Mouse (Mus musculus) lung, postnatal 0 days (tissue): ENCODE measurements around the gene Lsm2. TPM values are rescaled to one million over a fixed set of nuclear protein-coding genes. Genes with fewer than 3 reads are reported as not detected.

Experiments
- ATAC-seq: fragments of 200-750 bp; cut with Nextera tagmentation; 2 replicates; pipeline ENCODE4 v1.8.0; 2017; ENCODE audit warnings: moderate library complexity
- DNase-seq: peaks from one replicate; pipeline ENCODE4 v3.0.0-alpha.2; 2016; ENCODE audit warnings: low spot score
- H3K27ac ChIP-seq: fragments of 300-500 bp; sonication (generic); 2 replicates; pipeline ENCODE4 v1.5.1; 2014; ENCODE audit warnings: antibody characterized with exemption, mild to moderate bottlenecking, low read length, mixed read lengths
- H3K27me3 ChIP-seq: fragments of 300-500 bp; sonication (generic); replicated peaks from 2 replicates; pipeline ENCODE4 v1.6.1; 2014; ENCODE audit warnings: low read length, mixed read lengths; ENCODE audit not compliant: insufficient read depth
- H3K36me3 ChIP-seq: fragments of 300-500 bp; sonication (generic); 2 replicates; pipeline ENCODE4 v1.6.1; 2014; ENCODE audit warnings: low read length, mixed read lengths; ENCODE audit not compliant: insufficient read depth
- H3K4me1 ChIP-seq: fragments of 300-500 bp; sonication (generic); 2 replicates; pipeline ENCODE4 v1.6.1; 2014; ENCODE audit warnings: antibody characterized with exemption, low read depth, low read length, mixed read lengths; ENCODE audit not compliant: insufficient read depth
- H3K4me2 ChIP-seq: fragments of 300-500 bp; sonication (generic); replicated peaks from 2 replicates; pipeline ENCODE4 v1.6.1; 2014; ENCODE audit warnings: low read depth, mild to moderate bottlenecking, low read length, moderate library complexity, mixed read lengths
- H3K4me3 ChIP-seq: fragments of 300-500 bp; sonication (generic); 2 replicates; pipeline ENCODE4 v1.5.1; 2014; ENCODE audit warnings: low read depth, low read length
- H3K9ac ChIP-seq: fragments of 300-500 bp; sonication (generic); replicated peaks from 2 replicates; pipeline ENCODE4 v1.6.1; 2014; ENCODE audit warnings: low read depth, mild to moderate bottlenecking
- H3K9me3 ChIP-seq: fragments of 300-500 bp; sonication (generic); 2 replicates; pipeline ENCODE4 v1.6.1; 2016; ENCODE audit warnings: low read length, mixed read lengths
- CTCF ChIP-seq: IDR thresholded peaks from 2 replicates; pipeline ENCODE4 v1.5.1; 2016; ENCODE audit warnings: antibody characterized with exemption, mild to moderate bottlenecking
- EP300 ChIP-seq: IDR thresholded peaks from 2 replicates; pipeline ENCODE4 v1.6.1; 2016; ENCODE audit warnings: antibody characterized with exemption, mild to moderate bottlenecking, control low read depth
- WGBS: fragments of 180-500 bp; shearing (Covaris S2); extraction: QIAGEN DNeasy Blood & Tissue Kit; methylation state at CpG from one replicate; pipeline ENCODE4 v1.1.7; 2014; 5-methylcytosine and 5-hydroxymethylcytosine counted together
- polyA plus RNA-seq: library from polyadenylated mRNA; unstranded; fragments of >200 nt; fragmentation: Nextera tagmentation; extraction: Ambion mirVana; gene quantifications from 2 replicates; pipeline ENCODE4 v1.2.1, GENCODE M21; 2015

The Lsm2 gene
- 47.3 and 55.4 TPM in 2 replicates for polyA plus RNA-seq

GRCm38 (mm10) chr17:34981690-34982180, at the start of gene Lsm2:
Gene Lsm2, plus strand, starts transcription at chr17:34981862.
- TF ChIP-seq EP300, result no peak
- TF ChIP-seq CTCF, result peak; percentile 29
- H3K4me2 ChIP-seq, result peak within 1 kb of the TSS; percentile 86
- H3K9me3 ChIP-seq, result no peaks in the 10 kb centered on the region
- H3K36me3 ChIP-seq, result peaks cover 9% of the 10 kb centered on the region; the same call in 1 of the 2 replicates
- WGBS, result under 1% methylated on average over 57 of the region's 58 CpGs
- H3K4me3 ChIP-seq, result peak within 1 kb of the TSS; percentile 58
- peak within 1 kb of the TSS; percentile 56 for H3K9ac ChIP-seq
- H3K4me1 ChIP-seq, result peaks cover 7% of the 10 kb centered on the region
- H3K27me3 ChIP-seq, result no peaks in the 10 kb centered on the region
- H3K27ac ChIP-seq, result peak within 1 kb of the TSS; percentile 92
- peak; percentile 96 for ATAC-seq
- DNase-seq, result peak; percentile 98

GRCm38 (mm10) chr17:34932287-34932686, 49.4 kb upstream of the Lsm2 start:
- Histone ChIP-seq H3K4me1 (peaks cover 7% of the 10 kb centered on the region; the same call in 1 of the 2 replicates), H3K36me3 (0 out of 2 replicates have a peak, but pooled peaks cover 2% of the 10 kb centered on the region), H3K9ac (no peak overlapping the region), H3K27ac (no peak overlapping the region), H3K4me2 (no peak overlapping the region), H3K9me3 (no peaks in the 10 kb centered on the region), H3K4me3 (no peak overlapping the region; the same call in 1 of the 2 replicates), H3K27me3 (no peaks in the 10 kb centered on the region)
- WGBS, result 61% methylated on average over 8 of the region's 8 CpGs
- DNase-seq (no peak), ATAC-seq (no peak)
- TF ChIP-seq EP300 (no peak), CTCF (no peak)

GRCm38 (mm10) chr17:34934031-34934430, 47.6 kb upstream of the Lsm2 start:
- Histone ChIP-seq H3K9me3 (no peaks in the 10 kb centered on the region), H3K4me3 (no peak overlapping the region), H3K4me2 (no peak overlapping the region), H3K36me3 (0 out of 2 replicates have a peak, but pooled peaks cover 2% of the 10 kb centered on the region), H3K27ac (no peak overlapping the region), H3K27me3 (no peaks in the 10 kb centered on the region), H3K9ac (no peak overlapping the region), H3K4me1 (peaks cover 7% of the 10 kb centered on the region; the same call in 1 of the 2 replicates)
- DNase-seq (no peak), ATAC-seq (no peak)
- WGBS, result 75% methylated on average over 24 of the region's 24 CpGs
- no peak for TF ChIP-seq EP300

- no peak overlapping the region for H3K27ac ChIP-seq
- WGBS, result 39% methylated on average over 8 of the region's 8 CpGs
These were observed 46.8 kb upstream of the Lsm2 start for GRCm38 (mm10) chr17:34934830-34935229.

GRCm38 (mm10) chr17:34937960-34938505, 43.6 kb upstream of the Lsm2 start:
- Histone ChIP-seq H3K9me3 (no peaks in the 10 kb centered on the region), H3K36me3 (0 out of 2 replicates have a peak, but pooled peaks cover 2% of the 10 kb centered on the region), H3K4me2 (no peak overlapping the region), H3K27me3 (no peaks in the 10 kb centered on the region), H3K27ac (no peak overlapping the region; the same call in 1 of the 2 replicates), H3K4me1 (no peaks in the 10 kb centered on the region), H3K9ac (no peak overlapping the region), H3K4me3 (no peak overlapping the region)
- WGBS, result 81% methylated on average over 6 of the region's 6 CpGs
- TF ChIP-seq EP300 (no peak), CTCF (no peak)
- no peak for ATAC-seq
- DNase-seq, result no peak

More at GRCm38 (mm10) chr17:34934830-34935229, 46.8 kb upstream of the Lsm2 start:
- no peaks in the 10 kb centered on the region for H3K27me3 ChIP-seq
- no peak overlapping the region for H3K4me2 ChIP-seq
- H3K9ac ChIP-seq, result no peak overlapping the region
- no peak for TF ChIP-seq CTCF
- peak; percentile 35; the same call in 1 of the 2 replicates for TF ChIP-seq EP300
- DNase-seq (peak; percentile 59), ATAC-seq (no peak)
- no peak overlapping the region for H3K4me3 ChIP-seq
- peaks cover 7% of the 10 kb centered on the region; the same call in 1 of the 2 replicates for H3K4me1 ChIP-seq
- no peaks in the 10 kb centered on the region for H3K9me3 ChIP-seq
- H3K36me3 ChIP-seq, result 0 out of 2 replicates have a peak, but pooled peaks cover 2% of the 10 kb centered on the region

- ATAC-seq (no peak), DNase-seq (peak; percentile 14)
- H3K27ac ChIP-seq, result peak overlapping the region; percentile 43; the same call in 1 of the 2 replicates
- H3K27me3 ChIP-seq, result no peaks in the 10 kb centered on the region
- H3K4me2 ChIP-seq, result peak overlapping the region; percentile 36
- 8% methylated on average over 15 of the region's 15 CpGs for WGBS
- no peaks in the 10 kb centered on the region for H3K36me3 ChIP-seq
- H3K9ac ChIP-seq, result no peak overlapping the region; the same call in 1 of the 2 replicates
- no peaks in the 10 kb centered on the region for H3K9me3 ChIP-seq
- no peaks in the 10 kb centered on the region for H3K4me1 ChIP-seq
- TF ChIP-seq CTCF, result no peak
- H3K4me3 ChIP-seq, result no peak overlapping the region
These were observed 40.2 kb upstream of the Lsm2 start for GRCm38 (mm10) chr17:34941344-34942041.
